Mouse (Mus musculus) small intestine, adult 2 months (tissue): ENCODE measurements around the gene Spocd1. TPM values are rescaled to one million over a fixed set of nuclear protein-coding genes. Genes with fewer than 3 reads are reported as not detected.
"Not testable (repeated sequence)": the region's sequence is repeated elsewhere in the genome, so short reads cannot be mapped to it uniquely, and the experiment has no call there.

Source experiments
- H3K27ac ChIP-seq: fragments of 200-500 bp; 2 replicates; pipeline ENCODE4 v1.5.1; 2012; ENCODE audit warnings: low read depth, low read length, control low read depth, inconsistent platforms; ENCODE audit not compliant: insufficient read depth
- H3K27me3 ChIP-seq: fragments of 200-500 bp; 2 replicates; pipeline ENCODE4 v1.6.1; 2012; ENCODE audit warnings: mild to moderate bottlenecking, moderate library complexity, low read length, inconsistent platforms; ENCODE audit not compliant: control insufficient read depth, insufficient read depth
- H3K36me3 ChIP-seq: fragments of 200-500 bp; 2 replicates; pipeline ENCODE4 v1.6.1; 2012; ENCODE audit warnings: mild to moderate bottlenecking, low read length, control low read depth, inconsistent platforms; ENCODE audit not compliant: control insufficient read depth, insufficient read depth
- H3K4me1 ChIP-seq: fragments of 200-500 bp; 2 replicates; pipeline ENCODE4 v1.6.1; 2012; ENCODE audit warnings: low read length, inconsistent platforms, mixed read lengths; ENCODE audit not compliant: control insufficient read depth, insufficient read depth, insufficient read length
- H3K4me3 ChIP-seq: fragments of 200-500 bp; 2 replicates; pipeline ENCODE4 v1.5.1; 2012; ENCODE audit warnings: low read depth, mild to moderate bottlenecking, control low read depth, inconsistent platforms, low read length, moderate library complexity
- CTCF ChIP-seq: fragments of 200-500 bp; IDR thresholded peaks from 2 replicates; pipeline ENCODE4 v1.5.1; 2012; ENCODE audit warnings: low read depth, mild to moderate bottlenecking, control low read depth, inconsistent platforms, low read length, moderate library complexity, mixed read lengths; ENCODE audit not compliant: insufficient replicate concordance, insufficient read length; ENCODE audit errors: extremely low read depth
- POLR2A ChIP-seq: fragments of 200-500 bp; IDR thresholded peaks from 2 replicates; pipeline ENCODE4 v1.6.1; 2012; ENCODE audit warnings: low read depth, mild to moderate bottlenecking, control low read depth, inconsistent platforms, low read length, moderate library complexity
- WGBS: fragments of 180-500 bp; shearing (Covaris S2); methylation state at CpG from one replicate; pipeline ENCODE4 v1.1.7; 2018; 5-methylcytosine and 5-hydroxymethylcytosine counted together
- polyA plus RNA-seq: library from polyadenylated mRNA; depleted of rRNA; stranded (reverse); fragments of >200 nt; gene quantifications from 2 replicates; pipeline ENCODE4 v1.2.3, GENCODE M21; 2012

The Spocd1 gene
- polyA plus RNA-seq, 1 experiment: not detected

- H3K27me3 ChIP-seq: no peaks in the 10 kb centered on the region
- no peaks in the 10 kb centered on the region for H3K36me3 ChIP-seq
- 89% methylated on average over 3 of the region's 3 CpGs for WGBS
- no peaks in the 10 kb centered on the region; the same call in 1 of the 2 replicates for H3K4me1 ChIP-seq
- H3K27ac ChIP-seq: no peak overlapping the region
- no peak overlapping the region for H3K4me3 ChIP-seq
- TF ChIP-seq CTCF (no peak), POLR2A (no peak)
Observed at GRCm38 (mm10) chr4:129894861-129895260, 34.2 kb upstream of the Spocd1 start.

- not testable (repeated sequence) for H3K4me3 ChIP-seq, H3K27me3 ChIP-seq, H3K36me3 ChIP-seq, H3K27ac ChIP-seq, H3K4me1 ChIP-seq
- WGBS: 94% methylated on average over 18 of the region's 18 CpGs
Observed at GRCm38 (mm10) chr4:129898815-129899214, 30.2 kb upstream of the Spocd1 start.

GRCm38 (mm10) chr4:129902394-129902793, 26.7 kb upstream of the Spocd1 start:
- no peak overlapping the region for H3K27ac ChIP-seq
- 91% methylated on average over 4 of the region's 4 CpGs for WGBS
- TF ChIP-seq CTCF (no peak), POLR2A (no peak)
- H3K4me1 ChIP-seq: peaks cover 2% of the 10 kb centered on the region; the same call in 1 of the 2 replicates
- H3K27me3 ChIP-seq: no peaks in the 10 kb centered on the region
- no peak overlapping the region for H3K4me3 ChIP-seq
- no peaks in the 10 kb centered on the region for H3K36me3 ChIP-seq

GRCm38 (mm10) chr4:129903577-129903976, 25.5 kb upstream of the Spocd1 start:
- Histone ChIP-seq H3K36me3 (no peaks in the 10 kb centered on the region), H3K27me3 (no peaks in the 10 kb centered on the region), H3K27ac (no peak overlapping the region), H3K4me1 (peaks cover 2% of the 10 kb centered on the region; the same call in 1 of the 2 replicates), H3K4me3 (no peak overlapping the region)
- TF ChIP-seq CTCF (no peak), POLR2A (no peak)
- 37% methylated on average over 3 of the region's 3 CpGs for WGBS

GRCm38 (mm10) chr4:129905032-129905431, 24.0 kb upstream of the Spocd1 start:
- Histone ChIP-seq H3K4me1 (peaks cover 2% of the 10 kb centered on the region), H3K4me3 (no peak overlapping the region), H3K36me3 (no peaks in the 10 kb centered on the region), H3K27ac (no peak overlapping the region), H3K27me3 (no peaks in the 10 kb centered on the region)
- TF ChIP-seq CTCF: no peak
- TF ChIP-seq POLR2A: no peak
- 88% methylated on average over 3 of the region's 3 CpGs for WGBS

- no peaks in the 10 kb centered on the region for H3K36me3 ChIP-seq
- H3K4me1 ChIP-seq: peaks cover 2% of the 10 kb centered on the region
- no peaks in the 10 kb centered on the region for H3K27me3 ChIP-seq
- TF ChIP-seq CTCF: no peak
- no peak for TF ChIP-seq POLR2A
- no peak overlapping the region for H3K27ac ChIP-seq
- 76% methylated on average over 13 of the region's 13 CpGs for WGBS
- H3K4me3 ChIP-seq: no peak overlapping the region
Observed at GRCm38 (mm10) chr4:129906016-129906415, 23.0 kb upstream of the Spocd1 start.

- H3K27ac ChIP-seq: no peak overlapping the region
Observed at GRCm38 (mm10) chr4:129908836-129909235, 20.2 kb upstream of the Spocd1 start.

GRCm38 (mm10) chr4:129909261-129909731, 19.8 kb upstream of the Spocd1 start:
- no peaks in the 10 kb centered on the region for H3K27me3 ChIP-seq
- 52% methylated on average over 4 of the region's 4 CpGs for WGBS
- H3K4me3 ChIP-seq: no peak overlapping the region
- H3K4me1 ChIP-seq: peaks cover 7% of the 10 kb centered on the region
- TF ChIP-seq POLR2A: no peak
- no peak for TF ChIP-seq CTCF
- H3K27ac ChIP-seq: no peak overlapping the region
- no peaks in the 10 kb centered on the region for H3K36me3 ChIP-seq

More at GRCm38 (mm10) chr4:129908836-129909235, 20.2 kb upstream of the Spocd1 start:
- H3K27me3 ChIP-seq: no peaks in the 10 kb centered on the region
- H3K36me3 ChIP-seq: no peaks in the 10 kb centered on the region
- H3K4me3 ChIP-seq: no peak overlapping the region
- peaks cover 5% of the 10 kb centered on the region for H3K4me1 ChIP-seq
- WGBS: 19% methylated on average over 3 of the region's 3 CpGs
- TF ChIP-seq POLR2A (no peak), CTCF (no peak)
